Mouse (Mus musculus) testis, adult 2 months (tissue): ENCODE results near the gene Bbs9.

Experiments
- CTCF ChIP-seq: fragments of 200-500 bp; IDR thresholded peaks from 2 replicates; pipeline ENCODE4 v1.5.1; 2012; ENCODE audit warnings: low read depth, mild to moderate bottlenecking, inconsistent platforms, low read length, moderate library complexity; ENCODE audit not compliant: control insufficient read depth, insufficient read depth, insufficient replicate concordance
- POLR2A ChIP-seq: fragments of 200-500 bp; IDR thresholded peaks from 2 replicates; pipeline ENCODE4 v1.6.1; 2012; ENCODE audit warnings: low read depth, mild to moderate bottlenecking, inconsistent platforms, low read length, moderate library complexity; ENCODE audit not compliant: control insufficient read depth

GRCm38 (mm10) chr9:22537767-22538373, 62.4 kb downstream of the Bbs9 start:
- TF ChIP-seq CTCF: no peak
- no peak for TF ChIP-seq POLR2A
